Mouse (Mus musculus) limb, embryonic 11.5 days (tissue): ENCODE measurements around the gene Atp6v1f. TPM values are rescaled to one million over a fixed set of nuclear protein-coding genes. Genes with fewer than 3 reads are reported as not detected.

ENCODE experiments used
- ATAC-seq: fragments of 200-750 bp; cut with Nextera tagmentation; 2 replicates; pipeline ENCODE4 v1.8.0; 2017; ENCODE audit warnings: low read depth; ENCODE audit not compliant: insufficient number of reproducible peaks, low FRiP score, low TSS enrichment
- DNase-seq: peaks from one replicate; pipeline ENCODE4 v3.0.0-alpha.2; 2015; ENCODE audit warnings: low spot score
- H3K27ac ChIP-seq: fragments of 300-500 bp; sonication (generic); replicated peaks from 2 replicates; pipeline ENCODE4 v1.5.1; 2014; ENCODE audit warnings: low read depth, mild to moderate bottlenecking, low read length
- H3K27me3 ChIP-seq: fragments of 300-500 bp; sonication (generic); 2 replicates; pipeline ENCODE4 v1.6.1; 2014; ENCODE audit warnings: mild to moderate bottlenecking, low read length, mixed read lengths; ENCODE audit not compliant: control insufficient read depth, insufficient read depth
- H3K36me3 ChIP-seq: fragments of 300-500 bp; sonication (generic); 2 replicates; pipeline ENCODE4 v1.6.1; 2014; ENCODE audit warnings: mild to moderate bottlenecking, low read length, moderate library complexity, mixed read lengths; ENCODE audit not compliant: control insufficient read depth, insufficient read depth
- H3K4me1 ChIP-seq: fragments of 300-500 bp; sonication (generic); 2 replicates; pipeline ENCODE4 v1.6.1; 2014; ENCODE audit warnings: low read length, mixed read lengths; ENCODE audit not compliant: control insufficient read depth, insufficient read depth
- H3K4me2 ChIP-seq: fragments of 300-500 bp; sonication (generic); 2 replicates; pipeline ENCODE4 v1.6.1; 2014; ENCODE audit warnings: low read depth, mild to moderate bottlenecking, moderate library complexity; ENCODE audit not compliant: severe bottlenecking
- H3K4me3 ChIP-seq: fragments of 300-500 bp; sonication (generic); 2 replicates; pipeline ENCODE4 v1.5.1; 2014; ENCODE audit warnings: low read depth, low read length
- H3K9ac ChIP-seq: fragments of 300-500 bp; sonication (generic); 2 replicates; pipeline ENCODE4 v1.6.1; 2014; ENCODE audit warnings: mild to moderate bottlenecking, low read length
- H3K9me3 ChIP-seq: fragments of 300-500 bp; sonication (generic); 2 replicates; pipeline ENCODE4 v1.6.1; 2016; ENCODE audit warnings: low read length; ENCODE audit not compliant: control insufficient read depth
- WGBS: fragments of 180-500 bp; shearing (Covaris S2); extraction: QIAGEN DNeasy Blood & Tissue Kit; methylation state at CpG from one replicate; pipeline ENCODE4 v1.1.7; 2014; 5-methylcytosine and 5-hydroxymethylcytosine counted together
- polyA plus RNA-seq: library from polyadenylated mRNA; unstranded; fragments of >200 nt; fragmentation: Nextera tagmentation; extraction: Ambion mirVana; gene quantifications from 2 replicates; pipeline ENCODE4 v1.2.1, GENCODE M21; 2014

Gene Atp6v1f
- 182 and 198 TPM in 2 replicates for polyA plus RNA-seq

GRCm38 (mm10) chr6:29467583-29468354, at the start of gene Atp6v1f:
TSS of gene Atp6v1f (plus strand) at chr6:29467718.
- Histone ChIP-seq H3K9ac (peak within 1 kb of the TSS; percentile 56), H3K4me1 (0 out of 2 replicates have a peak, but pooled peaks cover 6% of the 10 kb centered on the region), H3K4me3 (peak within 1 kb of the TSS; percentile 56), H3K36me3 (peaks cover 14% of the 10 kb centered on the region; the same call in 1 of the 2 replicates), H3K27me3 (no peaks in the 10 kb centered on the region), H3K27ac (no peak within 1 kb of the TSS), H3K4me2 (peak within 1 kb of the TSS; percentile 70), H3K9me3 (no peaks in the 10 kb centered on the region)
- ATAC-seq: peak; percentile 81
- peak; percentile 94 for DNase-seq
- under 1% methylated on average over 39 of the region's 39 CpGs for WGBS

- no peaks in the 10 kb centered on the region for H3K27me3 ChIP-seq
- DNase-seq (no peak), ATAC-seq (no peak)
- H3K4me3 ChIP-seq: no peak overlapping the region
- H3K36me3 ChIP-seq: no peaks in the 10 kb centered on the region
- no peaks in the 10 kb centered on the region for H3K4me1 ChIP-seq
- H3K9ac ChIP-seq: no peak overlapping the region
- H3K27ac ChIP-seq: no peak overlapping the region
- H3K9me3 ChIP-seq: no peaks in the 10 kb centered on the region
- WGBS: 87% methylated on average over 2 of the region's 2 CpGs
- no peak overlapping the region for H3K4me2 ChIP-seq
Observed at GRCm38 (mm10) chr6:29420596-29420995, 46.9 kb upstream of the Atp6v1f start.

- no peak for DNase-seq
- Histone ChIP-seq H3K4me2 (no peak overlapping the region), H3K9ac (no peak overlapping the region), H3K4me3 (no peak overlapping the region), H3K9me3 (no peaks in the 10 kb centered on the region), H3K27me3 (no peaks in the 10 kb centered on the region), H3K27ac (no peak overlapping the region), H3K4me1 (0 out of 2 replicates have a peak, but pooled peaks cover 2% of the 10 kb centered on the region), H3K36me3 (no peaks in the 10 kb centered on the region)
- WGBS: 89% methylated on average over 8 of the region's 8 CpGs
- no peak for ATAC-seq
Observed at GRCm38 (mm10) chr6:29425118-29425517, 42.4 kb upstream of the Atp6v1f start.

GRCm38 (mm10) chr6:29426331-29426730, 41.2 kb upstream of the Atp6v1f start:
- Histone ChIP-seq H3K4me3 (no peak overlapping the region), H3K27ac (no peak overlapping the region), H3K27me3 (no peaks in the 10 kb centered on the region), H3K36me3 (no peaks in the 10 kb centered on the region), H3K9ac (no peak overlapping the region), H3K9me3 (no peaks in the 10 kb centered on the region), H3K4me1 (0 out of 2 replicates have a peak, but pooled peaks cover 2% of the 10 kb centered on the region), H3K4me2 (no peak overlapping the region)
- WGBS: 74% methylated on average over 6 of the region's 6 CpGs
- no peak for DNase-seq
- no peak for ATAC-seq

- no peaks in the 10 kb centered on the region for H3K36me3 ChIP-seq
- H3K9me3 ChIP-seq: no peaks in the 10 kb centered on the region
- H3K27me3 ChIP-seq: 0 out of 2 replicates have a peak, but pooled peaks cover 3% of the 10 kb centered on the region
- WGBS: 65% methylated on average over 4 of the region's 4 CpGs
- no peak for ATAC-seq
- no peak overlapping the region for H3K27ac ChIP-seq
- peaks cover 5% of the 10 kb centered on the region; the same call in 1 of the 2 replicates for H3K4me1 ChIP-seq
- no peak overlapping the region for H3K4me3 ChIP-seq
- no peak for DNase-seq
- no peak overlapping the region for H3K4me2 ChIP-seq
- H3K9ac ChIP-seq: no peak overlapping the region
Observed at GRCm38 (mm10) chr6:29428171-29428570, 39.3 kb upstream of the Atp6v1f start.

- H3K9me3 ChIP-seq: no peaks in the 10 kb centered on the region
- H3K27ac ChIP-seq: no peak overlapping the region
- no peak for DNase-seq
- H3K27me3 ChIP-seq: peaks cover 9% of the 10 kb centered on the region
- 39% methylated on average over 15 of the region's 15 CpGs for WGBS
- H3K9ac ChIP-seq: 0 out of 2 replicates have a peak overlapping the region, but pooled peaks have one; percentile 7
- H3K36me3 ChIP-seq: no peaks in the 10 kb centered on the region
- no peak overlapping the region for H3K4me3 ChIP-seq
- H3K4me1 ChIP-seq: peaks cover 25% of the 10 kb centered on the region
- no peak for ATAC-seq
- H3K4me2 ChIP-seq: no peak overlapping the region
Observed at GRCm38 (mm10) chr6:29430681-29431420, 36.7 kb upstream of the Atp6v1f start.

- no peak overlapping the region for H3K4me3 ChIP-seq
- 14% methylated on average over 5 of the region's 5 CpGs for WGBS
- H3K9ac ChIP-seq: 0 out of 2 replicates have a peak overlapping the region, but pooled peaks have one; percentile 7
- DNase-seq: no peak
- ATAC-seq: no peak
- H3K4me2 ChIP-seq: no peak overlapping the region
- H3K4me1 ChIP-seq: peaks cover 30% of the 10 kb centered on the region
- no peak overlapping the region for H3K27ac ChIP-seq
- no peaks in the 10 kb centered on the region for H3K9me3 ChIP-seq
- H3K36me3 ChIP-seq: no peaks in the 10 kb centered on the region
- peaks cover 9% of the 10 kb centered on the region for H3K27me3 ChIP-seq
Observed at GRCm38 (mm10) chr6:29431473-29431872, 36.0 kb upstream of the Atp6v1f start.

- H3K4me3 ChIP-seq: no peak overlapping the region
- H3K4me1 ChIP-seq: peaks cover 34% of the 10 kb centered on the region
- H3K27me3 ChIP-seq: peaks cover 9% of the 10 kb centered on the region
- H3K36me3 ChIP-seq: no peaks in the 10 kb centered on the region
- no peak overlapping the region for H3K4me2 ChIP-seq
- 41% methylated on average over 3 of the region's 3 CpGs for whole genome bisulfite sequencing
- DNase-seq (no peak), ATAC-seq (no peak)
- no peaks in the 10 kb centered on the region for H3K9me3 ChIP-seq
- H3K9ac ChIP-seq: no peak overlapping the region
- H3K27ac ChIP-seq: no peak overlapping the region
Observed at GRCm38 (mm10) chr6:29432156-29432555, 35.4 kb upstream of the Atp6v1f start.
